Mouse (Mus musculus) neural tube, embryonic 11.5 days (tissue): ENCODE data around the gene Eif4g3. TPM values are rescaled to one million over a fixed set of nuclear protein-coding genes. Genes with fewer than 3 reads are reported as not detected.

Experiments
- ATAC-seq: fragments of 200-750 bp; cut with Nextera tagmentation; 2 replicates; pipeline ENCODE4 v1.8.0; 2017; ENCODE audit warnings: moderate number of reproducible peaks, mild to moderate bottlenecking, moderate TSS enrichment, moderate library complexity; ENCODE audit not compliant: insufficient read depth, low FRiP score, low TSS enrichment
- DNase-seq: peaks from one replicate; pipeline ENCODE4 v3.0.0-alpha.2; 2015; ENCODE audit warnings: low spot score
- H3K27ac ChIP-seq: fragments of 300-500 bp; sonication (generic); 2 replicates; pipeline ENCODE4 v1.5.1; 2014; ENCODE audit warnings: low read depth, mild to moderate bottlenecking, low read length
- H3K27me3 ChIP-seq: fragments of 300-500 bp; sonication (generic); 2 replicates; pipeline ENCODE4 v1.6.1; 2014; ENCODE audit warnings: mild to moderate bottlenecking, low read length, mixed read lengths; ENCODE audit not compliant: control insufficient read depth, insufficient read depth
- H3K36me3 ChIP-seq: fragments of 300-500 bp; sonication (generic); 2 replicates; pipeline ENCODE4 v1.6.1; 2014; ENCODE audit warnings: mild to moderate bottlenecking, low read length, moderate library complexity, mixed read lengths; ENCODE audit not compliant: control insufficient read depth, insufficient read depth
- H3K4me1 ChIP-seq: fragments of 300-500 bp; sonication (generic); 2 replicates; pipeline ENCODE4 v1.6.1; 2014; ENCODE audit warnings: low read length, mixed read lengths; ENCODE audit not compliant: control insufficient read depth, insufficient read depth
- H3K4me2 ChIP-seq: fragments of 300-500 bp; sonication (generic); 2 replicates; pipeline ENCODE4 v1.6.1; 2014; ENCODE audit warnings: low read depth, mild to moderate bottlenecking, moderate library complexity
- H3K4me3 ChIP-seq: fragments of 300-500 bp; sonication (generic); 2 replicates; pipeline ENCODE4 v1.5.1; 2014; ENCODE audit warnings: low read depth, low read length
- H3K9ac ChIP-seq: fragments of 300-500 bp; sonication (generic); 2 replicates; pipeline ENCODE4 v1.6.1; 2014; ENCODE audit warnings: mild to moderate bottlenecking, low read length
- H3K9me3 ChIP-seq: fragments of 300-500 bp; sonication (generic); 2 replicates; pipeline ENCODE4 v1.6.1; 2016; ENCODE audit warnings: low read length; ENCODE audit not compliant: control insufficient read depth
- WGBS: fragments of 180-500 bp; shearing (Covaris S2); extraction: QIAGEN DNeasy Blood & Tissue Kit; methylation state at CpG from one replicate; pipeline ENCODE4 v1.1.7; 2014; 5-methylcytosine and 5-hydroxymethylcytosine counted together
- polyA plus RNA-seq: library from polyadenylated mRNA; unstranded; fragments of >200 nt; fragmentation: Nextera tagmentation; extraction: Ambion mirVana; gene quantifications from 2 replicates; pipeline ENCODE4 v1.2.1, GENCODE M21; 2014

Eif4g3 gene
- polyA plus RNA-seq, 1 experiment from 2014 or later: 51.0 TPM

GRCm38 (mm10) chr4:138104967-138105366, 112.1 kb downstream of the Eif4g3 start:
- WGBS: 90% methylated on average over 3 of the region's 3 CpGs
- no peaks in the 10 kb centered on the region for H3K9me3 ChIP-seq
- ATAC-seq (no peak), DNase-seq (no peak)
- H3K4me3 ChIP-seq: no peak overlapping the region
- no peaks in the 10 kb centered on the region for H3K27me3 ChIP-seq
- H3K36me3 ChIP-seq: peaks cover 12% of the 10 kb centered on the region
- no peaks in the 10 kb centered on the region for H3K4me1 ChIP-seq
- H3K9ac ChIP-seq: no peak overlapping the region
- no peak overlapping the region for H3K4me2 ChIP-seq
- no peak overlapping the region for H3K27ac ChIP-seq

GRCm38 (mm10) chr4:138107441-138108409, 114.9 kb downstream of the Eif4g3 start:
- WGBS: 92% methylated on average over 7 of the region's 7 CpGs
- H3K4me2 ChIP-seq: no peak overlapping the region
- H3K27me3 ChIP-seq: no peaks in the 10 kb centered on the region
- peaks cover 12% of the 10 kb centered on the region for H3K36me3 ChIP-seq
- H3K4me3 ChIP-seq: no peak overlapping the region
- no peaks in the 10 kb centered on the region for H3K4me1 ChIP-seq
- H3K27ac ChIP-seq: no peak overlapping the region
- peak; percentile 45 for DNase-seq
- H3K9ac ChIP-seq: no peak overlapping the region
- no peaks in the 10 kb centered on the region for H3K9me3 ChIP-seq
- ATAC-seq: no peak

- Histone ChIP-seq H3K4me1 (no peaks in the 10 kb centered on the region), H3K4me3 (no peak overlapping the region), H3K27me3 (no peaks in the 10 kb centered on the region), H3K4me2 (no peak overlapping the region), H3K9ac (no peak overlapping the region), H3K27ac (no peak overlapping the region), H3K9me3 (no peaks in the 10 kb centered on the region), H3K36me3 (peaks cover 10% of the 10 kb centered on the region)
- ATAC-seq: no peak
- 68% methylated on average over 2 of the region's 2 CpGs for WGBS
- no peak for DNase-seq
These were observed 115.7 kb downstream of the Eif4g3 start for GRCm38 (mm10) chr4:138108541-138108940.

GRCm38 (mm10) chr4:138109332-138109731, 116.5 kb downstream of the Eif4g3 start:
- Histone ChIP-seq H3K4me2 (no peak overlapping the region), H3K27ac (no peak overlapping the region), H3K36me3 (peaks cover 12% of the 10 kb centered on the region), H3K9me3 (no peaks in the 10 kb centered on the region), H3K4me1 (no peaks in the 10 kb centered on the region), H3K9ac (no peak overlapping the region), H3K27me3 (no peaks in the 10 kb centered on the region), H3K4me3 (no peak overlapping the region)
- WGBS: 25% methylated on average over 3 of the region's 3 CpGs
- ATAC-seq (no peak), DNase-seq (no peak)

GRCm38 (mm10) chr4:138111858-138112257, 119.0 kb downstream of the Eif4g3 start:
- no peaks in the 10 kb centered on the region for H3K4me1 ChIP-seq
- no peak for DNase-seq

GRCm38 (mm10) chr4:138119740-138120139, 126.9 kb downstream of the Eif4g3 start:
- DNase-seq (peak; percentile 30), ATAC-seq (no peak)
- Histone ChIP-seq H3K27ac (no peak overlapping the region), H3K4me1 (no peaks in the 10 kb centered on the region), H3K27me3 (no peaks in the 10 kb centered on the region), H3K4me2 (no peak overlapping the region), H3K9me3 (no peaks in the 10 kb centered on the region), H3K9ac (no peak overlapping the region), H3K4me3 (no peak overlapping the region), H3K36me3 (peaks cover 5% of the 10 kb centered on the region)
- 69% methylated on average over 10 of the region's 10 CpGs for WGBS

More at GRCm38 (mm10) chr4:138111858-138112257, 119.0 kb downstream of the Eif4g3 start:
- Histone ChIP-seq H3K9me3 (no peaks in the 10 kb centered on the region), H3K4me3 (no peak overlapping the region), H3K9ac (no peak overlapping the region), H3K27ac (no peak overlapping the region), H3K4me2 (no peak overlapping the region), H3K36me3 (peaks cover 8% of the 10 kb centered on the region), H3K27me3 (no peaks in the 10 kb centered on the region)
- 79% methylated on average over 5 of the region's 5 CpGs for WGBS
- ATAC-seq: no peak

- no peaks in the 10 kb centered on the region for H3K27me3 ChIP-seq
- ATAC-seq (no peak), DNase-seq (no peak)
- H3K4me3 ChIP-seq: no peak overlapping the region
- H3K27ac ChIP-seq: no peak overlapping the region
- H3K9me3 ChIP-seq: no peaks in the 10 kb centered on the region
- H3K4me2 ChIP-seq: no peak overlapping the region
- no peak overlapping the region for H3K9ac ChIP-seq
- no peaks in the 10 kb centered on the region for H3K4me1 ChIP-seq
- H3K36me3 ChIP-seq: peaks cover 4% of the 10 kb centered on the region
- 91% methylated on average over 7 of the region's 7 CpGs for WGBS
These were observed 131.2 kb downstream of the Eif4g3 start for GRCm38 (mm10) chr4:138124046-138124445.

GRCm38 (mm10) chr4:138127371-138127770, 134.5 kb downstream of the Eif4g3 start:
- no peaks in the 10 kb centered on the region for H3K27me3 ChIP-seq
- no peak overlapping the region for H3K4me2 ChIP-seq
- H3K9me3 ChIP-seq: no peaks in the 10 kb centered on the region
- 97% methylated on average over 5 of the region's 5 CpGs for WGBS
- no peak overlapping the region for H3K27ac ChIP-seq
- H3K36me3 ChIP-seq: peaks cover 2% of the 10 kb centered on the region
- ATAC-seq (no peak), DNase-seq (no peak)
- no peak overlapping the region for H3K9ac ChIP-seq
- no peak overlapping the region for H3K4me3 ChIP-seq
- H3K4me1 ChIP-seq: no peaks in the 10 kb centered on the region; the same call in 1 of the 2 replicates

- Histone ChIP-seq H3K9ac (no peak overlapping the region), H3K4me2 (no peak overlapping the region), H3K4me3 (no peak overlapping the region), H3K36me3 (peaks cover 2% of the 10 kb centered on the region), H3K27me3 (no peaks in the 10 kb centered on the region), H3K9me3 (no peaks in the 10 kb centered on the region), H3K27ac (no peak overlapping the region), H3K4me1 (no peaks in the 10 kb centered on the region; the same call in 1 of the 2 replicates)
- ATAC-seq: no peak
- WGBS: 93% methylated on average over 7 of the region's 7 CpGs
- no peak for DNase-seq
These were observed 135.0 kb downstream of the Eif4g3 start for GRCm38 (mm10) chr4:138127781-138128180.
